Mouse (Mus musculus): Measurements from ENCODE around the gene Naif1. TPM values are rescaled to one million over a fixed set of nuclear protein-coding genes. Genes with fewer than 3 reads are reported as not detected.

Naif1 gene
- 4.1 and 4.6 TPM in 2 replicates for polyA plus RNA-seq (2015; fragmentation: Nextera tagmentation; extraction: Ambion mirVana)

DNA sequence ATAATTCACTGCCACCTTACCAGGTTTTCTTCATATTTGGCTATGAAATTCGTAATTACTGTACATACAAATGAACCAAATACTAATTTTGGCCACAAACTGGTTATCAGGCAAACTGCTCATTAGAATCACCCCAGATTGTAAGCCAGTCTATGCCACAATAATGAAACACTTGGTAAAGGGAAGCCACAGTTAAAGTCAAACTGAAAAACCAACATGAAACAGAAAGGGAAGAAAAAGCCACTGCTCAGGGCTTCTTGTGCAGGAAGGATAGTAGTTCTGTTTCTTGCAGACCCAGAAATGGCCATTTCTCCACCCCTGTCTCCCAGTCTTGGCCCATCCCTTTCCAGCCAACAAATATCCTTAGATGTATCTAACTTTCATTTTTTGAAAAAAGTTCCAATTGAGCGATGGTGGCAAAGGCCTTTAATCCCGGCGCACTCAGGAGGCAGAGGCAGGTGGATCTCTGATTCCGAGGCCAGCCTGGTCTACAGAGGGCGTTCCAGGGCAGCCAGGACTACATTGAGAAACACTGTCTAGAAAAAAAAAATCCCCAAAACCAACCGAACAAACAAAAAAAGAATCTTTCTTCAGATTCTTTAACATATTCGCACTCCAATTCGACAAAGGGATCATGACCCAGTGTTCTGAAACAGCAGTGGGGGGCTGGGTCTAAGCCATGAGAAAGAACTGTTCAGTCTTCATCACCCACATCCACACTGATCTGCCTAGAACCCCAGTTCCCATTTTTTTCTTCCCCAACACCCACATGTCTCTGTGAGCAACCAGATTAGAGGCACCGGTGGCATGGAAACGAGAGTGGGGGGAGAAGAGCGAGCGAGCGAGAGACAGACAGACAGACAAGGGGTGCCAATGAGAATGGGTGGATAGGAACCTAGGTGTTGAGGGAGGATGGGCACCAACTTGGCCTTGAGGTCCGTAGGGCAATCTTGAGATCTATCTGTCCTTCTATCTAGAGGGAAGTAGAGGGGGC is at the start of gene Naif1:
Gene Naif1, plus strand, starts transcription at position 697 of the 994 bp plus-strand sequence.
- H3K36me3 ChIP-seq (ENCODE audit: insufficient read depth, low read length), result peaks cover 9% of the 10 kb centered on the region; the same call in 1 of the 2 replicates
- peaks cover 28% of the 10 kb centered on the region; the same call in 1 of the 2 replicates for H3K4me1 ChIP-seq (ENCODE audit: insufficient read depth, low read depth, low read length)
- ATAC-seq, result no peak
- no peaks in the 10 kb centered on the region for H3K27me3 ChIP-seq (replicated peaks; ENCODE audit: insufficient read depth, low read length)
- peak within 1 kb of the TSS; percentile 86 for H3K4me3 ChIP-seq (ENCODE audit: low read depth, low read length)
- DNase-seq (ENCODE audit: low spot score), result no peak
- TF ChIP-seq CTCF (IDR thresholded peaks at IDR 0.05), result no peak
- TF ChIP-seq EP300 (IDR thresholded peaks at IDR 0.05), result no peak
- 69% methylated on average over 15 of the region's 15 CpGs for WGBS
- no peaks in the 10 kb centered on the region for H3K9me3 ChIP-seq (ENCODE audit: low read length)
- H3K4me2 ChIP-seq (replicated peaks; ENCODE audit: low read depth, low read length), result peak within 1 kb of the TSS; percentile 71
- H3K27ac ChIP-seq (ENCODE audit: low read length), result peak within 1 kb of the TSS; percentile 97
- peak within 1 kb of the TSS; percentile 89 for H3K9ac ChIP-seq (replicated peaks; ENCODE audit: low read depth)

DNA sequence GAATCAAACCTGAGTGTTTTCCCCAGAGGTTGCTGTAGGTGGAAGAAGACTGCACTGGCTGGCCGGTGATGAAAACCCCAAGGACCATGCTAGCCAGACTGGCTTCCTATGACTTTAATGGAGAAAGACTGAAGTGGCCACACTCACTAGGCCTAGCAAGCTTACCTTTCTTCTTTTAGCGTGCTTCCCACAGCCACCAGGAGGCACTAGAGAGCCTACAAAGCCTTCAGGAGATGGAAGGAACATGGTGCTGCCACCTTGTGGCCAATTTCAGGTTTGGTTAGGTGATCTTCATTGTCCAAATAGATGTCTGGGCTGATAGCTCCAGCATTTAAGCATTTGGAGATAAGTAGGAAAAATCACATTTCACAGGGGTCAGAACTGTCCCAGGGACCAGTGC is 45.6 kb upstream of the Naif1 start:
- Histone ChIP-seq H3K36me3 (ENCODE audit: insufficient read depth, low read length) (no peaks in the 10 kb centered on the region), H3K9me3 (ENCODE audit: low read length) (no peaks in the 10 kb centered on the region), H3K4me2 (replicated peaks; ENCODE audit: low read depth, low read length) (no peak overlapping the region), H3K9ac (replicated peaks; ENCODE audit: low read depth) (no peak overlapping the region), H3K4me1 (ENCODE audit: insufficient read depth, low read depth, low read length) (no peaks in the 10 kb centered on the region), H3K27ac (ENCODE audit: low read length) (no peak overlapping the region), H3K4me3 (ENCODE audit: low read depth, low read length) (no peak overlapping the region), H3K27me3 (replicated peaks; ENCODE audit: insufficient read depth, low read length) (no peaks in the 10 kb centered on the region)
- DNase-seq (ENCODE audit: low spot score), result peak; percentile 95
- WGBS, result 19% methylated on average over 2 of the region's 2 CpGs
- peak; percentile 46 for ATAC-seq
- TF ChIP-seq EP300 (IDR thresholded peaks at IDR 0.05), result no peak; the same call in 1 of the 2 replicates
- TF ChIP-seq CTCF (IDR thresholded peaks at IDR 0.05), result peak; percentile 100

DNA sequence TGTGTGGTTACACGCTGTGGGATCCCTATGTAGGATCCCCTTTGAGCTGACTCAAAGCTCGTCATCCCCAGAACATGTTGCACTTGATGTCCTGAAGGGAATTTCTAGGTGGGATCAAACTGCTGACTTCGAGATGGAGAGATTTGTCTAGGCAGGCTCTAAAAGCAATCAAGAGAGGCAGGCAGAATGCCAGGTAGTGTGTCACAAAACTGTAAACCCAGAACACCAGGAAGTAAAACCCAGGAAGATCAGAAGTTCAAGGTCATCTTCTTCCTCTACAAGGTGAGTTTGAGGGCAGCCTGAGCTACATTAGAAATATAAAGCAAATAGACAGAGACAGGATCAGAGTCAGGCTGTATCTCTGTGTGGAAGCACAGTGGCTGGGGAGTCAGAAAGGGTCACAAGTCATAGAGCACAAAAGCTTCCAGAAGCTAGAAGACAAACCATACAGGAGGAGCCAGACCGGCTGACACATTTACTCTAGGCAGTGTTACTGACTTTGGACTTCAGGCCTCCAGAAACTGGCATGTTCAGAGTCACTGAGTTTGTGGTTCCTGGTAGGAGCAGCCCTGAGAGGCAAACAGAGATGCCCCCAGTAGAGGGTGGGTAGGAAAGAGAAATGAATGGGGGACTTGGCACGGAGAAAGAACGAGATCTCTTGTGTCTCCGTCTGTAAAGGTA is 43.0 kb upstream of the Naif1 start:
- no peak for TF ChIP-seq CTCF (IDR thresholded peaks at IDR 0.05)
- H3K4me3 ChIP-seq (ENCODE audit: low read depth, low read length), result no peak overlapping the region

DNA sequence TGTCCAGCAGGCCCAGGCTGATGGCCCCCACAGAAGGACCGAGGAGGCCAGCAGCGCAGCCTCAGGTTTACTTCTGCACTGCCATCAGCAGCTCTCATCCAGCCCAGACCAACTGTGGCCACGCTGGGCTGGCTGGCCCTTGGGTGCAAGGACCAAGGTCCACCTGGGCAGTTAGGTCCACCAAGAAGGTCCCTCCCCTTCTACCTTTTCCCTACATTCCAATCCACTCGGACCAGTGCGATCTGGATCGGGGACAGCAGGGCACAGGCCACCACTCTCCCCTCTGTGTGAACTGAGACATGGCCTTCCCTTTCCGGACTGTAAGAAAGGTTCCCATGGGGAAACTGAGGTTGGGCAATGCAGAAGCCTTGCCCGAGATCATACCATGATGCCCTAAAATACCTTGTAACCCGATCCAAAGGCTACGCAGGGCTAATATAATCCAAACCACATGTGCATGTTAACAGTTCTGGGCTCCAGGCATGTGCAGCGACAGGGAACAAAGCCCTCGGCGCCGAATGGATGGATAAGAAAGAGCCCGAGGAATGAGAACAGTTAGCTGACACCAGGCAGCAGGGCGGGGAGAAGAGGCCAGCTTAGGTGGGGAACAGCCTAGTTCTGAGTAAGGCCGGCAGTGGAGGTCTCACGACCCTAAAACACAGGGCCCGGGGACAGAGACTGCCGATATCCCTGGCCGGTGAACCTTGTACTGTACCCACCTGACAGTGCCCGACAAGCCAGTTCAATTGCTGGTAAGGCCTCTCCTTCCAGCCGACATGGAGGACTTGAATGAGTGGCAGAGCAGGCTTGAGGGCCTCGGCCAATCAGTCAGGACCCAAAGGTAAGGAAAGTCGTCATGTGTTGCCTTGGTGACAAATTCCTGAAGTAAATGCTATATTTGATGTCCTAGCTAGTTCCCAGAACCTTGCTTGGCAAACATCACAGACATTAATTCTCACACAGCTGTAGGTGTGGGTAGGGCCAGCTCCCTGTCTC is 41.5 kb upstream of the Naif1 start:
- H3K4me2 ChIP-seq (replicated peaks; ENCODE audit: low read depth, low read length), result no peak overlapping the region
- 57% methylated on average over 25 of the region's 25 CpGs for WGBS

More for the DNA sequence above, 43.0 kb upstream of the Naif1 start:
- ATAC-seq (no peak), DNase-seq (ENCODE audit: low spot score) (no peak)
- no peak overlapping the region for H3K27ac ChIP-seq (ENCODE audit: low read length)
- no peaks in the 10 kb centered on the region for H3K27me3 ChIP-seq (replicated peaks; ENCODE audit: insufficient read depth, low read length)
- no peaks in the 10 kb centered on the region for H3K36me3 ChIP-seq (ENCODE audit: insufficient read depth, low read length)
- no peaks in the 10 kb centered on the region for H3K9me3 ChIP-seq (ENCODE audit: low read length)
- no peak overlapping the region for H3K9ac ChIP-seq (replicated peaks; ENCODE audit: low read depth)
- H3K4me2 ChIP-seq (replicated peaks; ENCODE audit: low read depth, low read length), result no peak overlapping the region
- 75% methylated on average over 7 of the region's 7 CpGs for WGBS
- H3K4me1 ChIP-seq (ENCODE audit: insufficient read depth, low read depth, low read length), result no peaks in the 10 kb centered on the region

DNA sequence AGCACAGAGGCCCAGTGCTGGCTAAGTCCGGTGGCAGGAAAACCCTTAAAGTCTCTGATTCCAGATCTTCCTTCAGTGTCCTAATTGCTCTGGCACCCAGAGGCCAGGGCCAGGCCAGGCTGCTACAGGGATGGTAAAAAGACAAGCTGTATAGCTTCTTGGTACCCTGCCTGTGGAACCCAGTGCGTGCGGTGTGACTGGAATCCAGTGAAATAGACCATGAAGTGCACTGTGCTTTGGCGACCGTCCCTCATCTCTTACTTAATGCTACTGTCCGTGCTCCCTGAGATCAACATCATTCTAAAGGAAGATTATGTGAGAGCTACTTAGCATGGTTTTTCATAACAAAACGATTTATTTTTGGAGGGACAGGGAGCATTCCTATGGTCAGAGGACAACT is 38.9 kb upstream of the Naif1 start:
- TF ChIP-seq EP300 (IDR thresholded peaks at IDR 0.05), result no peak
- no peak for TF ChIP-seq CTCF (IDR thresholded peaks at IDR 0.05)
- DNase-seq (ENCODE audit: low spot score), result no peak
- Histone ChIP-seq H3K9me3 (ENCODE audit: low read length) (no peaks in the 10 kb centered on the region), H3K4me1 (ENCODE audit: insufficient read depth, low read depth, low read length) (0 out of 2 replicates have a peak, but pooled peaks cover 5% of the 10 kb centered on the region), H3K9ac (replicated peaks; ENCODE audit: low read depth) (no peak overlapping the region), H3K27ac (ENCODE audit: low read length) (no peak overlapping the region), H3K4me3 (ENCODE audit: low read depth, low read length) (no peak overlapping the region), H3K4me2 (replicated peaks; ENCODE audit: low read depth, low read length) (no peak overlapping the region), H3K27me3 (replicated peaks; ENCODE audit: insufficient read depth, low read length) (no peaks in the 10 kb centered on the region), H3K36me3 (ENCODE audit: insufficient read depth, low read length) (peaks cover 14% of the 10 kb centered on the region; the same call in 1 of the 2 replicates)
- no peak for ATAC-seq
- 65% methylated on average over 7 of the region's 7 CpGs for WGBS

More for the DNA sequence above, 41.5 kb upstream of the Naif1 start:
- TF ChIP-seq EP300 (IDR thresholded peaks at IDR 0.05) (peak; percentile 72), CTCF (IDR thresholded peaks at IDR 0.05) (no peak)
- Histone ChIP-seq H3K4me1 (ENCODE audit: insufficient read depth, low read depth, low read length) (no peaks in the 10 kb centered on the region), H3K36me3 (ENCODE audit: insufficient read depth, low read length) (no peaks in the 10 kb centered on the region), H3K9me3 (ENCODE audit: low read length) (no peaks in the 10 kb centered on the region), H3K4me3 (ENCODE audit: low read depth, low read length) (no peak overlapping the region), H3K27ac (ENCODE audit: low read length) (peak overlapping the region; percentile 0; the same call in 1 of the 2 replicates), H3K27me3 (replicated peaks; ENCODE audit: insufficient read depth, low read length) (no peaks in the 10 kb centered on the region), H3K9ac (replicated peaks; ENCODE audit: low read depth) (no peak overlapping the region)
- ATAC-seq, result peak; percentile 83
- peak; percentile 92 for DNase-seq (ENCODE audit: low spot score)
